Comparison of ENCODE assay signal across 10 mouse cellular contexts in genomic region chr7:132720562-132720961, GRCm38 (mm10).
DNase-seq lines count a peak whose midpoint lies in the region; ATAC-seq and TF ChIP-seq lines count a peak whose summit lies in the region.
"Had no signal": no experiment of that assay in that cellular context is flagged by ENCODE, and none has a peak within 500 bp of the region (broad histone marks: within the 10 kb centered on the region; RNA-seq: fewer than 3 reads in every experiment).

No protein-coding gene starts in this region.

- H3K9ac ChIP-seq in stomach, postnatal 0 days (ENCODE audit: low read length): no peak overlapping the region
- H3K9ac ChIP-seq: liver, embryonic 15.5 days; stomach, embryonic 15.5 days had no signal

- 85% methylated on average over 8 of the region's 8 CpGs for WGBS in embryonic facial prominence, embryonic 10.5 days
- WGBS in stomach, postnatal 0 days: 83% methylated on average over 8 of the region's 8 CpGs

- no peak for TF ChIP-seq EP300 in stomach, postnatal 0 days (optimal IDR thresholded peaks at IDR 0.05)

- peaks cover 61% of the 10 kb centered on the region for H3K4me1 ChIP-seq in brown adipose tissue, adult 24 weeks (ENCODE audit: control insufficient read depth, insufficient read depth, insufficient read length, low read length)
- H3K4me1 ChIP-seq in embryonic facial prominence, embryonic 10.5 days: peaks cover 55% of the 10 kb centered on the region
- H3K4me1 ChIP-seq in stomach, postnatal 0 days (replicated peaks; ENCODE audit: control insufficient read depth, insufficient read depth): peaks cover 8% of the 10 kb centered on the region

- DNase-seq in layer of hippocampus, adult 9-11 months: peak; percentile 64
- no peak for DNase-seq in layer of hippocampus, adult 9-10 months (ENCODE audit: low spot score)
- DNase-seq in embryonic facial prominence, embryonic 10.5 days (ENCODE audit: low spot score): no peak
- DNase-seq in retina, embryonic 14.5 days (ENCODE audit: low spot score): peak; percentile 65
- DNase-seq in stomach, postnatal 0 days (ENCODE audit: low spot score): no peak
- no peak for DNase-seq in ovary, postnatal 14 days (ENCODE audit: low spot score)
- no peak for DNase-seq in urinary bladder, postnatal 4 days (ENCODE audit: low spot score in 2 of 2)

- peak overlapping the region; percentile 40 for H3K27ac ChIP-seq in brown adipose tissue, adult 24 weeks (replicated peaks; ENCODE audit: low read depth, low read length)
- H3K27ac ChIP-seq in embryonic facial prominence, embryonic 10.5 days (replicated peaks): 0 out of 2 replicates have a peak overlapping the region, but pooled peaks have one; percentile 5
- H3K27ac ChIP-seq in stomach, postnatal 0 days (replicated peaks): no peak overlapping the region
- H3K27ac ChIP-seq: stomach, embryonic 15.5 days had no signal

- no peak overlapping the region for H3K4me2 ChIP-seq in stomach, postnatal 0 days (replicated peaks; ENCODE audit: low read depth)
- H3K4me2 ChIP-seq: liver, embryonic 15.5 days; stomach, embryonic 15.5 days had no signal

- H3K9me3 ChIP-seq in embryonic facial prominence, embryonic 10.5 days: no peaks in the 10 kb centered on the region
- no peaks in the 10 kb centered on the region for H3K9me3 ChIP-seq in stomach, postnatal 0 days (ENCODE audit: control insufficient read depth, low read length)
- H3K9me3 ChIP-seq: liver, embryonic 15.5 days; stomach, embryonic 15.5 days had no signal

- no peak for ATAC-seq in stomach, postnatal 0 days (ENCODE audit: low FRiP score, low TSS enrichment)

- no peaks in the 10 kb centered on the region for H3K27me3 ChIP-seq in embryonic facial prominence, embryonic 10.5 days (replicated peaks; ENCODE audit: low read depth, poor library complexity, severe bottlenecking)
- no peaks in the 10 kb centered on the region for H3K27me3 ChIP-seq in stomach, postnatal 0 days (ENCODE audit: control insufficient read depth, insufficient read depth, low read length)
- H3K27me3 ChIP-seq: liver, embryonic 15.5 days; stomach, embryonic 15.5 days had no signal

- peaks cover 26% of the 10 kb centered on the region for H3K36me3 ChIP-seq in embryonic facial prominence, embryonic 10.5 days (replicated peaks)
- peaks cover 1% of the 10 kb centered on the region; the same call in 1 of the 2 replicates for H3K36me3 ChIP-seq in stomach, postnatal 0 days (ENCODE audit: control insufficient read depth, insufficient read depth, low read length)
- H3K36me3 ChIP-seq: stomach, embryonic 15.5 days had no signal

- no peak overlapping the region for H3K4me3 ChIP-seq in brown adipose tissue, adult 24 weeks (ENCODE audit: insufficient read depth, low read depth, low read length)
- H3K4me3 ChIP-seq in embryonic facial prominence, embryonic 10.5 days: no peak overlapping the region
- H3K4me3 ChIP-seq in stomach, postnatal 0 days (ENCODE audit: low read depth, low read length): no peak overlapping the region
- H3K4me3 ChIP-seq: liver, embryonic 15.5 days; stomach, embryonic 15.5 days had no signal

- TF ChIP-seq CTCF in stomach, postnatal 0 days (IDR thresholded peaks at IDR 0.05; ENCODE audit: low read depth): no peak

Comparison
In these comparisons a context has a peak if more than half of its experiments do, and no peak if none do; other contexts are left out.
1. DNase-seq: peak in layer of hippocampus, adult 9-11 months (single experiment) and retina, embryonic 14.5 days (single experiment); none in layer of hippocampus, adult 9-10 months (single experiment), embryonic facial prominence, embryonic 10.5 days (single experiment), stomach, postnatal 0 days (single experiment), ovary, postnatal 14 days (single experiment) and urinary bladder, postnatal 4 days (0 of 2).